Mouse (Mus musculus): ENCODE data around the gene Akap10.
"Not testable (repeated sequence)": the region's sequence is repeated elsewhere in the genome, so short reads cannot be mapped to it uniquely, and the experiment has no call there.

Akap10 gene

GRCm38 (mm10) chr11:61930640-61931586 lies 861 bp upstream of the Akap10 start:
- DNase-seq: peak; percentile 38

GRCm38 (mm10) chr11:61929323-61930097 lies 542 bp downstream of the Akap10 start:
- DNase-seq: no peak

- DNase-seq: no peak
These were observed 6.7 kb downstream of the Akap10 start for GRCm38 (mm10) chr11:61923309-61923708.

- no peak for DNase-seq
These were observed 10.3 kb downstream of the Akap10 start for GRCm38 (mm10) chr11:61919702-61920101.

- no peak for DNase-seq
These were observed 21.7 kb downstream of the Akap10 start for GRCm38 (mm10) chr11:61908315-61908714.

GRCm38 (mm10) chr11:61882183-61882582 lies 47.9 kb downstream of the Akap10 start:
- DNase-seq: no peak

GRCm38 (mm10) chr11:61879921-61880320 lies 50.1 kb downstream of the Akap10 start:
- DNase-seq: no peak

GRCm38 (mm10) chr11:61871881-61872280 lies 58.2 kb downstream of the Akap10 start:
- DNase-seq: no peak

GRCm38 (mm10) chr11:61866856-61867255 lies 63.2 kb downstream of the Akap10 start:
- DNase-seq: no peak

- DNase-seq: no peak
These were observed 68.1 kb downstream of the Akap10 start for GRCm38 (mm10) chr11:61861781-61862547.

GRCm38 (mm10) chr11:61859316-61859715 lies 70.7 kb downstream of the Akap10 start:
- peak; percentile 33 for DNase-seq

GRCm38 (mm10) chr11:61855539-61855938 lies 74.5 kb downstream of the Akap10 start:
- DNase-seq: no peak

GRCm38 (mm10) chr11:61854988-61855411 lies 75.1 kb downstream of the Akap10 start, which contains the start of gene Ulk2:
Gene Ulk2, minus strand, starts transcription at chr11:61855073.
- peak; percentile 93 for DNase-seq

GRCm38 (mm10) chr11:61854211-61854987 lies 75.7 kb downstream of the Akap10 start:
- DNase-seq: peak; percentile 88

- DNase-seq: no peak
These were observed 76.4 kb downstream of the Akap10 start for GRCm38 (mm10) chr11:61853659-61854058.

- DNase-seq: no peak
These were observed 77.1 kb downstream of the Akap10 start for GRCm38 (mm10) chr11:61852916-61853315.

GRCm38 (mm10) chr11:61851195-61851594 lies 78.9 kb downstream of the Akap10 start:
- no peak for DNase-seq

GRCm38 (mm10) chr11:61840663-61841062 lies 89.4 kb downstream of the Akap10 start:
- DNase-seq: not testable (repeated sequence)

- no peak for DNase-seq
These were observed 90.1 kb downstream of the Akap10 start for GRCm38 (mm10) chr11:61839940-61840339.

GRCm38 (mm10) chr11:61839182-61839581 lies 90.9 kb downstream of the Akap10 start:
- no peak for DNase-seq
